Mouse (Mus musculus) midbrain, postnatal 0 days (tissue): ENCODE data around the gene Creb3l1. TPM values are rescaled to one million over a fixed set of nuclear protein-coding genes. Genes with fewer than 3 reads are reported as not detected.

ENCODE experiments used
- ATAC-seq: fragments of 200-750 bp; cut with Nextera tagmentation; 2 replicates; pipeline ENCODE4 v1.8.0; 2017; ENCODE audit warnings: moderate number of reproducible peaks, mild to moderate bottlenecking, moderate TSS enrichment, moderate library complexity; ENCODE audit not compliant: low FRiP score
- DNase-seq: peaks from one replicate; pipeline ENCODE4 v3.0.0-alpha.2; 2015; ENCODE audit warnings: low spot score
- H3K27ac ChIP-seq: fragments of 300-500 bp; sonication (generic); 2 replicates; pipeline ENCODE4 v1.5.1; 2014; ENCODE audit warnings: low read depth, mild to moderate bottlenecking, low read length, mixed read lengths
- H3K27me3 ChIP-seq: fragments of 300-500 bp; sonication (generic); 2 replicates; pipeline ENCODE4 v1.6.1; 2014; ENCODE audit warnings: low read length, control low read depth, mixed read lengths; ENCODE audit not compliant: insufficient read depth
- H3K36me3 ChIP-seq: fragments of 300-500 bp; sonication (generic); 2 replicates; pipeline ENCODE4 v1.6.1; 2014; ENCODE audit warnings: low read length, control low read depth, mixed read lengths; ENCODE audit not compliant: insufficient read depth
- H3K4me1 ChIP-seq: fragments of 300-500 bp; sonication (generic); 2 replicates; pipeline ENCODE4 v1.6.1; 2014; ENCODE audit warnings: mild to moderate bottlenecking, control low read depth, antibody characterized with exemption, low read length, mixed read lengths; ENCODE audit not compliant: insufficient read depth
- H3K4me2 ChIP-seq: fragments of 300-500 bp; sonication (generic); 2 replicates; pipeline ENCODE4 v1.6.1; 2014; ENCODE audit warnings: low read depth, mild to moderate bottlenecking, low read length, mixed read lengths; ENCODE audit not compliant: poor library complexity, severe bottlenecking
- H3K4me3 ChIP-seq: fragments of 300-500 bp; sonication (generic); 2 replicates; pipeline ENCODE4 v1.5.1; 2014; ENCODE audit warnings: low read depth, mild to moderate bottlenecking, low read length, moderate library complexity
- H3K9ac ChIP-seq: fragments of 300-500 bp; sonication (generic); replicated peaks from 2 replicates; pipeline ENCODE4 v1.6.1; 2014; ENCODE audit warnings: mild to moderate bottlenecking, low read length, moderate library complexity, mixed read lengths; ENCODE audit not compliant: poor library complexity, severe bottlenecking
- H3K9me3 ChIP-seq: fragments of 300-500 bp; sonication (generic); 2 replicates; pipeline ENCODE4 v1.6.1; 2016; ENCODE audit warnings: low read length, control low read depth
- CTCF ChIP-seq: IDR thresholded peaks from 2 replicates; pipeline ENCODE4 v1.5.1; 2016; ENCODE audit warnings: antibody characterized with exemption, mild to moderate bottlenecking
- WGBS: fragments of 180-500 bp; shearing (Covaris S2); extraction: QIAGEN DNeasy Blood & Tissue Kit; methylation state at CpG from one replicate; pipeline ENCODE4 v1.1.7; 2014; 5-methylcytosine and 5-hydroxymethylcytosine counted together
- polyA plus RNA-seq: library from polyadenylated mRNA; unstranded; fragments of >200 nt; fragmentation: Nextera tagmentation; extraction: Ambion mirVana; gene quantifications from 2 replicates; pipeline ENCODE4 v1.2.1, GENCODE M21; 2015
- total RNA-seq: library from RNA; depleted of rRNA; stranded (reverse); fragments of >200 nt; gene quantifications from 2 replicates; pipeline ENCODE4 v1.2.3, GENCODE M21; 2014

The Creb3l1 gene
- total and polyA plus RNA-seq, 2 experiments from 2014 or later, result 2.7 to 3.2 TPM

- H3K4me2 ChIP-seq, result no peak overlapping the region
- H3K4me1 ChIP-seq, result peaks cover 15% of the 10 kb centered on the region; the same call in 1 of the 2 replicates
- DNase-seq, result no peak
- peak; percentile 69 for TF ChIP-seq CTCF
- no peak overlapping the region for H3K9ac ChIP-seq
- no peaks in the 10 kb centered on the region for H3K27me3 ChIP-seq
- no peak for ATAC-seq
- WGBS, result 49% methylated on average over 10 of the region's 10 CpGs
- no peak overlapping the region for H3K27ac ChIP-seq
- H3K36me3 ChIP-seq, result no peaks in the 10 kb centered on the region
- H3K9me3 ChIP-seq, result no peaks in the 10 kb centered on the region
- no peak overlapping the region for H3K4me3 ChIP-seq
Measured at GRCm38 (mm10) chr2:91958701-91959457, 65.4 kb downstream of the Creb3l1 start.

DNA sequence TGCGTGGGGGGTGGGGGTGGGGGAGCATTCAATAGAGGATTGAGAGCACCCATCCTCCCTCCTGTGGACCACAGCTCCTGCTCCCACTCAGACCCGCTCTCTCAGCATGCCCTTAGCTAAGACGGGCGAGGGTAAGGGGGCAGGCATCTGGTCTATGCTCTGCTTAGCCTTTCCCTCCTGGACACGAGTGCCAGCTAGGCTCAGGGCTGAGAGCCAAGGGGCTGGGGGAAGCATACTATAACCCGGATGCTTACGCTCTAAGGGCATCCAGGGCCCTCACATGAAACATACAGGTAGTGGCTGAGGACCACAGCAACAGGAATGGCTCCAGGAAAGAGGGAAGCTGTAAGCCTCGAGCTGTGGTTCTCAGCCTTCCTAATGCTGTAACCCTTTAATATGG lies 66.3 kb downstream of the Creb3l1 start:
- no peak for ATAC-seq
- Histone ChIP-seq H3K9me3 (no peaks in the 10 kb centered on the region), H3K36me3 (no peaks in the 10 kb centered on the region), H3K27me3 (no peaks in the 10 kb centered on the region), H3K9ac (no peak overlapping the region), H3K27ac (no peak overlapping the region), H3K4me2 (no peak overlapping the region), H3K4me3 (no peak overlapping the region), H3K4me1 (peaks cover 15% of the 10 kb centered on the region; the same call in 1 of the 2 replicates)
- no peak for DNase-seq
- 80% methylated on average over 8 of the region's 8 CpGs for WGBS
- no peak for TF ChIP-seq CTCF

DNA sequence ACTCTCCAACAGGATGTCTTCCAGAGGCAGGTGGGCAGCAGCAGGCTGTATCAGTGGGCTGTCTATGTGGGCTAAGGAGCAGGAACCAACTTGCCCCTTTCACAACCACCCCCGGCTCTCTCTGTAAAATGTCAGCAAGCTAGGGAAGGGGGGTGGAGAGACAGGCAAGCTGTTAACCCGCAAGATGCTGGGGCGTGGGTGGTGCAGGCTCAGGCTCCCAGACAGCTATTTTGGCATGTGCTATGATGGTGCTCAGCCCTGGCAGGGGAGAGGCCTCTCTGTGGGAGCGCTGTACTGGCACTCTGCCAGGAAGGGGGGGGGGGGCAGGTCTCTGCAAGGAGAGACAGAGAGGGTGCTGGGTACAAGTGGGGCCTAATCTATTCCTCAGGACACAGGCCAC lies 67.2 kb downstream of the Creb3l1 start:
- ATAC-seq (no peak; the same call in 1 of the 2 replicates), DNase-seq (no peak)
- Histone ChIP-seq H3K9me3 (no peaks in the 10 kb centered on the region), H3K27me3 (no peaks in the 10 kb centered on the region), H3K4me2 (no peak overlapping the region), H3K4me1 (peaks cover 10% of the 10 kb centered on the region; the same call in 1 of the 2 replicates), H3K9ac (no peak overlapping the region), H3K4me3 (no peak overlapping the region), H3K36me3 (no peaks in the 10 kb centered on the region), H3K27ac (no peak overlapping the region)
- 39% methylated on average over 4 of the region's 4 CpGs for WGBS
- TF ChIP-seq CTCF, result no peak

DNA sequence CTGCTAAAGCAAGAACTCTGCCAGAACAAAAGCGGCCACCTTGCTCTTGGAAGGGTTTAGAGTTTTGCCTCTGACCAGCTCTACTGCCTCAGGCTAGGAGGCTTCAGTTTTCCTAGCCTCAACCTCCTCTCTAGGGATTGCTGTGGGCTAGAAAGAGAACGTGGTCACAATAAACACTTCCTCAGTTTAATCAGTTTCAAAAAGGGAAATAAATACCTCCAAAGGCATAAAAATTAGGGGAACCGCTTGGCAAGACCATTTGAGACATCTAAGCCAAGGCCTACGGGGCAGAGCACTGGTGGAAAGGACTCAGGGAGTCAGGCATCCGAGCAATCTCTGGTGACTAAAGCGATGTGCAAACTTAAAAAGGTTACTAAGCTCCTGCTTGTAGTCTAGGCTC lies 68.4 kb downstream of the Creb3l1 start:
- Histone ChIP-seq H3K36me3 (no peaks in the 10 kb centered on the region), H3K9me3 (no peaks in the 10 kb centered on the region), H3K27ac (no peak overlapping the region), H3K4me3 (no peak overlapping the region), H3K27me3 (no peaks in the 10 kb centered on the region), H3K4me1 (peaks cover 6% of the 10 kb centered on the region; the same call in 1 of the 2 replicates), H3K9ac (no peak overlapping the region), H3K4me2 (no peak overlapping the region)
- WGBS, result 84% methylated on average over 6 of the region's 6 CpGs
- no peak for DNase-seq
- ATAC-seq, result no peak
- TF ChIP-seq CTCF, result no peak

- H3K36me3 ChIP-seq, result no peaks in the 10 kb centered on the region
- no peak for DNase-seq
Measured at GRCm38 (mm10) chr2:91955121-91955591, 69.1 kb downstream of the Creb3l1 start.

DNA sequence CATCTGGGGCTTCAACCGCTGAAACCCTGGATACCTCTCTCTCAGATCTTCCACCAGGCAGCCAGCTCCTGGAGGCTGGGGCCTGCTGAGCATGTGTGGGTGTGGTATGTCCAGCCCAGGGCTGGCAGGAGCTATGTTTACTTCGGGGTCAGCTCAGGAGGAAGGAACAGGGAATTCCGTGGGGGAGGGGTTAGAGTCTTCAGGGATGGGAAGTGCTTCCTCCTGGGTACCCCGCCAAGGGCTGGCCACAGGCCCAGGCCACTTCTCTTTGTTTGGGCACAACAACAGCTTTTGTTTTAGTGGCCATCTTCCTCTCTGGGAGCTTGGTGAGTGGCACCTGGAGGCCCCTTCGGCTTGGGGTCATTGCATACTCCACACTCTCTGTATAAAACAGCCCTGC lies 70.5 kb downstream of the Creb3l1 start:
- Histone ChIP-seq H3K9me3 (no peaks in the 10 kb centered on the region), H3K27ac (no peak overlapping the region), H3K27me3 (no peaks in the 10 kb centered on the region), H3K9ac (no peak overlapping the region), H3K4me1 (0 out of 2 replicates have a peak, but pooled peaks cover 15% of the 10 kb centered on the region), H3K4me2 (no peak overlapping the region), H3K4me3 (no peak overlapping the region), H3K36me3 (no peaks in the 10 kb centered on the region)
- WGBS, result 35% methylated on average over 5 of the region's 5 CpGs
- no peak for ATAC-seq
- TF ChIP-seq CTCF, result 0 out of 2 replicates have a peak, but pooled peaks have one; percentile 17
- DNase-seq, result no peak

More at GRCm38 (mm10) chr2:91955121-91955591, 69.1 kb downstream of the Creb3l1 start:
- no peak overlapping the region for H3K9ac ChIP-seq
- no peak overlapping the region for H3K4me3 ChIP-seq
- H3K27ac ChIP-seq, result no peak overlapping the region
- peaks cover 8% of the 10 kb centered on the region; the same call in 1 of the 2 replicates for H3K4me1 ChIP-seq
- no peaks in the 10 kb centered on the region for H3K27me3 ChIP-seq
- 83% methylated on average over 4 of the region's 4 CpGs for WGBS
- TF ChIP-seq CTCF, result no peak
- H3K9me3 ChIP-seq, result no peaks in the 10 kb centered on the region
- no peak for ATAC-seq
- no peak overlapping the region for H3K4me2 ChIP-seq
